Mouse (Mus musculus): ENCODE data around the gene Gm11444. TPM values are rescaled to one million over a fixed set of nuclear protein-coding genes. Genes with fewer than 3 reads are reported as not detected.

The Gm11444 gene
- polyA plus RNA-seq, 1 experiment from 2014 or later, result not detected

- Histone ChIP-seq H3K36me3 (ENCODE audit: control insufficient read depth, insufficient read depth) (no peaks in the 10 kb centered on the region), H3K27ac (ENCODE audit: low read length) (no peak overlapping the region), H3K4me1 (replicated peaks; ENCODE audit: control insufficient read depth, insufficient read depth, low read length) (peaks cover 29% of the 10 kb centered on the region), H3K9me3 (ENCODE audit: control insufficient read depth, low read length) (no peaks in the 10 kb centered on the region), H3K27me3 (replicated peaks; ENCODE audit: control insufficient read depth, insufficient read depth, low read length) (peaks cover 73% of the 10 kb centered on the region), H3K4me2 (ENCODE audit: low read length) (peak overlapping the region; percentile 67), H3K9ac (replicated peaks; ENCODE audit: low read depth, low read length) (no peak overlapping the region), H3K4me3 (replicated peaks; ENCODE audit: low read length) (peak overlapping the region; percentile 41)
- WGBS, result under 1% methylated on average over 17 of the region's 18 CpGs
- peak; percentile 49 for ATAC-seq
Measured at GRCm38 (mm10) chr11:85843347-85843692, 6.8 kb downstream of the Gm11444 start.

DNA sequence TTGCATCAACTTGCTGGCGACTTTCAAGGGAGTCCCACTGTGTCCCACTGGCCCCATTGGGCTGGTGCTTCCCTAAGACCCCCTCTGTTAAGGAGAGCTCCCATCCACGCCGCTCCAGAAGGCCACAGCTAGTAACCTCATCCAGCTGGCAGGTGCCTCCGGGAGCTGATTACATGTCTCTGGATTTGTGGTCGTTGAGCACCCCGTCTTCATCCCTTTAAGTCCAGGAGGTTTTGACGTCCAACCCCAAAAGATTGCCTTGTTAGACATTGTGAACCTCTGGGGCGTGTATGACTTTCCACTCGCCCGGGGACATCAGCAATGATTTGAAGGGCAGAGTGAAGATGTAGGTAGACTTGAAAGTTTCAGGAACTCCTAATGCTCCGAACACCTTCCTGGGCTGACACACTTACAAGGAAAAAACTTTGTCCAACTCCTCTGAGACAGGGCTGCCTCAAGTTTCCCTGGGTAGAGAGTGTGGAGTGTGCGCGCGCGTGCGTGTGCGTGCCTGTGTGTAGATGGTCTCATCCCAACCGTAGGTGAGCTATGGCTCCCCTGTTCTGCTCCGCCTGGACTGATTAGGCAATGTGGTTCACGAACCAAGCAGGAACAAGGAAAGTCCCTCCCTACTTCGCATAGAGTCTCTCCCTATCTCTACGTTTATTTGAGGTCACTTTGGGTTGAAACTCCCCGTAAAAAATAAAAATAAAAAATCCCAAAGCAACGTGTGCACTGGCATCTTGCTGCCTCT lies 7.4 kb downstream of the Gm11444 start:
- Histone ChIP-seq H3K4me1 (replicated peaks; ENCODE audit: control insufficient read depth, insufficient read depth, low read length) (peaks cover 29% of the 10 kb centered on the region), H3K27me3 (replicated peaks; ENCODE audit: control insufficient read depth, insufficient read depth, low read length) (peaks cover 77% of the 10 kb centered on the region), H3K27ac (ENCODE audit: low read length) (no peak overlapping the region), H3K4me2 (ENCODE audit: low read length) (peak overlapping the region; percentile 67), H3K9ac (replicated peaks; ENCODE audit: low read depth, low read length) (no peak overlapping the region), H3K36me3 (ENCODE audit: control insufficient read depth, insufficient read depth) (no peaks in the 10 kb centered on the region), H3K9me3 (ENCODE audit: control insufficient read depth, low read length) (no peaks in the 10 kb centered on the region), H3K4me3 (replicated peaks; ENCODE audit: low read length) (peak overlapping the region; percentile 41)
- 5% methylated on average over 24 of the region's 24 CpGs for WGBS
- ATAC-seq, result no peak

GRCm38 (mm10) chr11:85841980-85842379 lies 8.2 kb downstream of the Gm11444 start:
- H3K4me2 ChIP-seq (ENCODE audit: low read length), result peak overlapping the region; percentile 64
- peaks cover 81% of the 10 kb centered on the region for H3K27me3 ChIP-seq (replicated peaks; ENCODE audit: control insufficient read depth, insufficient read depth, low read length)
- no peaks in the 10 kb centered on the region for H3K36me3 ChIP-seq (ENCODE audit: control insufficient read depth, insufficient read depth)
- H3K4me1 ChIP-seq (replicated peaks; ENCODE audit: control insufficient read depth, insufficient read depth, low read length), result peaks cover 33% of the 10 kb centered on the region
- H3K9me3 ChIP-seq (ENCODE audit: control insufficient read depth, low read length), result no peaks in the 10 kb centered on the region
- peak overlapping the region; percentile 43; the same call in 1 of the 2 replicates for H3K9ac ChIP-seq (replicated peaks; ENCODE audit: low read depth, low read length)
- peak overlapping the region; percentile 39 for H3K4me3 ChIP-seq (replicated peaks; ENCODE audit: low read length)
- no peak overlapping the region for H3K27ac ChIP-seq (ENCODE audit: low read length)
- ATAC-seq, result peak; percentile 68
- WGBS, result 0% methylated on average over 23 of the region's 32 CpGs

GRCm38 (mm10) chr11:85841211-85841681 lies 8.9 kb downstream of the Gm11444 start:
- ATAC-seq, result no peak
- H3K27me3 ChIP-seq (replicated peaks; ENCODE audit: control insufficient read depth, insufficient read depth, low read length), result peaks cover 78% of the 10 kb centered on the region
- no peaks in the 10 kb centered on the region for H3K36me3 ChIP-seq (ENCODE audit: control insufficient read depth, insufficient read depth)
- H3K9me3 ChIP-seq (ENCODE audit: control insufficient read depth, low read length), result no peaks in the 10 kb centered on the region
- no peak overlapping the region for H3K27ac ChIP-seq (ENCODE audit: low read length)
- H3K4me2 ChIP-seq (ENCODE audit: low read length), result no peak overlapping the region; the same call in 1 of the 2 replicates
- 7% methylated on average over 8 of the region's 8 CpGs for WGBS
- no peak overlapping the region for H3K4me3 ChIP-seq (replicated peaks; ENCODE audit: low read length)
- H3K4me1 ChIP-seq (replicated peaks; ENCODE audit: control insufficient read depth, insufficient read depth, low read length), result peaks cover 33% of the 10 kb centered on the region
- H3K9ac ChIP-seq (replicated peaks; ENCODE audit: low read depth, low read length), result no peak overlapping the region

- 0 out of 2 replicates have a peak overlapping the region, but pooled peaks have one; percentile 2 for H3K4me2 ChIP-seq (ENCODE audit: low read length)
- no peak overlapping the region for H3K27ac ChIP-seq (ENCODE audit: low read length)
- WGBS, result under 1% methylated on average over 21 of the region's 21 CpGs
- peaks cover 33% of the 10 kb centered on the region for H3K4me1 ChIP-seq (replicated peaks; ENCODE audit: control insufficient read depth, insufficient read depth, low read length)
- no peaks in the 10 kb centered on the region for H3K36me3 ChIP-seq (ENCODE audit: control insufficient read depth, insufficient read depth)
- H3K27me3 ChIP-seq (replicated peaks; ENCODE audit: control insufficient read depth, insufficient read depth, low read length), result peaks cover 78% of the 10 kb centered on the region
- no peak for ATAC-seq
- no peak overlapping the region for H3K9ac ChIP-seq (replicated peaks; ENCODE audit: low read depth, low read length)
- H3K9me3 ChIP-seq (ENCODE audit: control insufficient read depth, low read length), result no peaks in the 10 kb centered on the region
- 0 out of 2 replicates have a peak overlapping the region, but pooled peaks have one; percentile 11 for H3K4me3 ChIP-seq (replicated peaks; ENCODE audit: low read length)
Measured at GRCm38 (mm10) chr11:85840803-85841145, 9.4 kb downstream of the Gm11444 start.

DNA sequence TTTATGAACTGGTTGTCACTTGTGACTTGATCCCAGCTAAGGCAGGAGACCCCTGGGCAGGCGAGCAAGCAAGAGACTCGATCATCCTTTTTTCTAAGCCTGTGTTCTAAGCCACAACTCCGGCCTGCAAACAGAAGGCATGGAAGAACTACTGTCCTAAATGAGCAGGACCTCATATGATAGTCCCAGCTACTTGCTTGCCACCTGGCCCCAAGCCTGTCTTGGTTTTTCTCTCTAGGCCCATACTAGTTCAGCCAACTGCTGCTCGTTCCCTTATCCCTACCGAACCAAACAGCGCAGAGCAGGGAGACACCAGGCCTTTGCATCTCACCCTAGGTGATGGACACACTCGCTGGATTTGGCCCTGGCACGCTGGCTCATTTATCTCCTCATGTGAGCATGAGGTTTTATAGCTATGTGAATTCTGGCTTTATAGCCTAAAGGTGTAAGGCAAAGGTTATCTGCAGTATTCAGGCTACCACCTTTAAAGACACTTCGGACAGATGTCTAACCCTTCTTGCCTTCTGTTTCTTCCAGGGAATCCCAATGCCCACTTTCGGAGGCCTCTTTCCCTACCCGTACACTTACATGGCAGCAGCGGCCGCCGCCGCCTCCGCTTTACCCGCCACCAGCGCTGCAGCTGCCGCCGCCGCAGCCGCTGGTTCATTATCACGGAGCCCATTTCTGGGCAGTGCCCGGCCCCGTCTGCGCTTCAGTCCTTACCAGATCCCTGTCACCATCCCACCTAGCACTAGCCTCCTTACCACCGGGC lies 9.9 kb downstream of the Gm11444 start:
- H3K9me3 ChIP-seq (ENCODE audit: control insufficient read depth, low read length), result no peaks in the 10 kb centered on the region
- H3K36me3 ChIP-seq (ENCODE audit: control insufficient read depth, insufficient read depth), result no peaks in the 10 kb centered on the region
- H3K27me3 ChIP-seq (replicated peaks; ENCODE audit: control insufficient read depth, insufficient read depth, low read length), result peaks cover 78% of the 10 kb centered on the region
- H3K4me3 ChIP-seq (replicated peaks; ENCODE audit: low read length), result 0 out of 2 replicates have a peak overlapping the region, but pooled peaks have one; percentile 11
- H3K27ac ChIP-seq (ENCODE audit: low read length), result no peak overlapping the region
- 4% methylated on average over 27 of the region's 27 CpGs for whole genome bisulfite sequencing
- peaks cover 33% of the 10 kb centered on the region for H3K4me1 ChIP-seq (replicated peaks; ENCODE audit: control insufficient read depth, insufficient read depth, low read length)
- no peak overlapping the region for H3K9ac ChIP-seq (replicated peaks; ENCODE audit: low read depth, low read length)
- ATAC-seq, result no peak
- 0 out of 2 replicates have a peak overlapping the region, but pooled peaks have one; percentile 2 for H3K4me2 ChIP-seq (ENCODE audit: low read length)

GRCm38 (mm10) chr11:85839258-85840030 lies 10.7 kb downstream of the Gm11444 start:
- H3K4me3 ChIP-seq (replicated peaks; ENCODE audit: low read length), result no peak overlapping the region
- H3K4me2 ChIP-seq (ENCODE audit: low read length), result no peak overlapping the region
- peaks cover 78% of the 10 kb centered on the region for H3K27me3 ChIP-seq (replicated peaks; ENCODE audit: control insufficient read depth, insufficient read depth, low read length)
- H3K36me3 ChIP-seq (ENCODE audit: control insufficient read depth, insufficient read depth), result no peaks in the 10 kb centered on the region
- H3K9ac ChIP-seq (replicated peaks; ENCODE audit: low read depth, low read length), result no peak overlapping the region
- H3K27ac ChIP-seq (ENCODE audit: low read length), result no peak overlapping the region
- no peaks in the 10 kb centered on the region for H3K9me3 ChIP-seq (ENCODE audit: control insufficient read depth, low read length)
- ATAC-seq, result no peak
- WGBS, result 7% methylated on average over 7 of the region's 7 CpGs
- peaks cover 30% of the 10 kb centered on the region for H3K4me1 ChIP-seq (replicated peaks; ENCODE audit: control insufficient read depth, insufficient read depth, low read length)

GRCm38 (mm10) chr11:85838424-85839257 lies 11.5 kb downstream of the Gm11444 start:
- no peak overlapping the region for H3K27ac ChIP-seq (ENCODE audit: low read length)
- H3K4me1 ChIP-seq (replicated peaks; ENCODE audit: control insufficient read depth, insufficient read depth, low read length), result peaks cover 22% of the 10 kb centered on the region
- H3K9me3 ChIP-seq (ENCODE audit: control insufficient read depth, low read length), result no peaks in the 10 kb centered on the region
- no peak overlapping the region for H3K9ac ChIP-seq (replicated peaks; ENCODE audit: low read depth, low read length)
- H3K27me3 ChIP-seq (replicated peaks; ENCODE audit: control insufficient read depth, insufficient read depth, low read length), result peaks cover 76% of the 10 kb centered on the region
- H3K4me2 ChIP-seq (ENCODE audit: low read length), result no peak overlapping the region
- no peak overlapping the region for H3K4me3 ChIP-seq (replicated peaks; ENCODE audit: low read length)
- WGBS, result 4% methylated on average over 20 of the region's 20 CpGs
- no peak for ATAC-seq
- no peaks in the 10 kb centered on the region for H3K36me3 ChIP-seq (ENCODE audit: control insufficient read depth, insufficient read depth)
